Mouse (Mus musculus): ENCODE results near the gene Zfp784. TPM values are rescaled to one million over a fixed set of nuclear protein-coding genes. Genes with fewer than 3 reads are reported as not detected.
A peak's percentile ranks its signal among the peaks of the same experiment; 100 is the strongest.

Gene Zfp784
- polyA plus RNA-seq, 1 experiment from 2014 or later: 4.4 TPM

- Histone ChIP-seq H3K4me1 (ENCODE audit: control insufficient read depth, insufficient read depth, low read length) (peaks cover 6% of the 10 kb centered on the region; the same call in 1 of the 2 replicates), H3K9me3 (ENCODE audit: control insufficient read depth, low read length) (peaks cover 5% of the 10 kb centered on the region), H3K27me3 (replicated peaks; ENCODE audit: control insufficient read depth, insufficient read depth, low read length) (no peaks in the 10 kb centered on the region), H3K36me3 (ENCODE audit: control insufficient read depth, insufficient read depth, low read length) (peaks cover 51% of the 10 kb centered on the region), H3K4me2 (ENCODE audit: low read depth, low read length) (no peak overlapping the region; the same call in 1 of the 2 replicates), H3K27ac (replicated peaks; ENCODE audit: low read depth, low read length) (no peak overlapping the region), H3K4me3 (ENCODE audit: low read depth, low read length) (no peak overlapping the region), H3K9ac (ENCODE audit: low read depth, low read length) (no peak overlapping the region)
- DNase-seq (ENCODE audit: low spot score) (no peak), ATAC-seq (ENCODE audit: low read depth) (no peak)
- WGBS: 96% methylated on average over 7 of the region's 7 CpGs
Measured at GRCm38 (mm10) chr7:5037026-5037425, 1.2 kb downstream of the Zfp784 start.

DNA sequence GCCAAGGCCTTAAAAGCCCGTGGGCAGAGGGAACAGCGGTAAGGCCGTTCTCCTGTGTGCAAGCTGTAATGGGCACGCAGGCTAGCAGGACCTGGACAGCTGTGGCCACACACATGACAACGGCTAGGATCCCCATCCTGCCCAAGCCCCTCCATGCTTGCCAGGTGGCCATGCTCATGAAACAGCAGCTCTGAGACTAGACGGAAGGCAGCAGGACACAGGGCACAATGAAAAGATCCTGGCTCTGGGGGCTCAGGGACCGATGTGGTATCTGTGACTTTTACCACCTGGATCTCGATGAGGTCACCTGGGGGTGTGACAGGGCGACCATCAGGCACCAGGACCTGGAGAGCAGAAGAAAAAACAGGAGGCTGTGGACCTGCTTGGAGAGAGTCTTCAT, 2.1 kb downstream of the Zfp784 start:
- Histone ChIP-seq H3K27me3 (replicated peaks; ENCODE audit: control insufficient read depth, insufficient read depth, low read length) (no peaks in the 10 kb centered on the region), H3K4me3 (ENCODE audit: low read depth, low read length) (no peak overlapping the region), H3K9ac (ENCODE audit: low read depth, low read length) (no peak overlapping the region), H3K27ac (replicated peaks; ENCODE audit: low read depth, low read length) (no peak overlapping the region), H3K9me3 (ENCODE audit: control insufficient read depth, low read length) (peaks cover 14% of the 10 kb centered on the region), H3K4me1 (ENCODE audit: control insufficient read depth, insufficient read depth, low read length) (peaks cover 6% of the 10 kb centered on the region; the same call in 1 of the 2 replicates), H3K4me2 (ENCODE audit: low read depth, low read length) (no peak overlapping the region), H3K36me3 (ENCODE audit: control insufficient read depth, insufficient read depth, low read length) (peaks cover 60% of the 10 kb centered on the region)
- 95% methylated on average over 9 of the region's 9 CpGs for WGBS
- DNase-seq (ENCODE audit: low spot score) (no peak), ATAC-seq (ENCODE audit: low read depth) (no peak)

DNA sequence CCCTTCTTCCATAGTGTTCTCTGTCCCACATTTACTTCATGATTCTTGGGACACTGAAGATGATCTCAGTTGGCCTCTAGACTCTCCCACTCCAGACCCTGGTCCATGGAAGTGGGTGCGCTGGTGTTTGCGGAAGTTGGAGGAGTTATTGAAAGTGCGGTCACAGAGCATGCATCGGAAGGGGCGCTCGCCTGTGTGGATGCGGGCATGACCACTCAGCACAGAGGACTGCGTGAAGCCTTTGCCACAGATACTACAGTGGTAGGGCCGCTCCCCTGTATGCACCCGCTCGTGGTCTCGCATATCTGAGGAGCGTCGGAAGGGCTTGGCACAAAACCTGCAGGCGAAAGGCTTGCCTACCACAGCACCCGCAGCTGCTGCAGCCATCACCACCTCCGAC, 2.6 kb downstream of the Zfp784 start:
- no peak overlapping the region for H3K4me2 ChIP-seq (ENCODE audit: low read depth, low read length)
- peaks cover 65% of the 10 kb centered on the region for H3K36me3 ChIP-seq (ENCODE audit: control insufficient read depth, insufficient read depth, low read length)
- peaks cover 6% of the 10 kb centered on the region; the same call in 1 of the 2 replicates for H3K4me1 ChIP-seq (ENCODE audit: control insufficient read depth, insufficient read depth, low read length)
- H3K9ac ChIP-seq (ENCODE audit: low read depth, low read length): no peak overlapping the region
- ATAC-seq (ENCODE audit: low read depth) (no peak), DNase-seq (ENCODE audit: low spot score) (no peak)
- H3K27me3 ChIP-seq (replicated peaks; ENCODE audit: control insufficient read depth, insufficient read depth, low read length): no peaks in the 10 kb centered on the region
- peaks cover 19% of the 10 kb centered on the region for H3K9me3 ChIP-seq (ENCODE audit: control insufficient read depth, low read length)
- H3K4me3 ChIP-seq (ENCODE audit: low read depth, low read length): no peak overlapping the region
- WGBS: 95% methylated on average over 17 of the region's 17 CpGs
- no peak overlapping the region for H3K27ac ChIP-seq (replicated peaks; ENCODE audit: low read depth, low read length)

DNA sequence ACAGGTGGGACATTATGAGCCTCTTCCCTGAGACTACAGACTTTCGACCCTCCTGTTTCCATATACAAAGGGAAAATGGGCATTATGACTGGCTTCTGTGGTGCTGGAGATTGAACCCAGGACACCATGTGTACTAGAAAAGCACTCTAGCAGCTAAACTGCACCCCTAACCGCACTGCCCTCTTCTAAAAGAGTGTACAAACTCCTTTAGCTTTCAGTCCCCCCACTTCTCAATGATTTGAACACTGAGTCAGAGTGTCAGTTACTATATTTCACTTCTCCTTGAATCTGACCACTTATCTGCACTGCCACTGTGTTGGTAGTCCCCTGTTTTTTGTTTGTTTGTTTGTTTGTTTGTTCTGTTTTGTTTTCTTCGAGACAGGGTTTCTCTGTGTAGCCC, 4.4 kb downstream of the Zfp784 start, which contains the start of gene 4632433K11Rik:
TSS of gene 4632433K11Rik (plus strand) at position 301 of the 400 bp plus-strand sequence.
- no peaks in the 10 kb centered on the region for H3K4me1 ChIP-seq (ENCODE audit: control insufficient read depth, insufficient read depth, low read length)
- H3K9me3 ChIP-seq (ENCODE audit: control insufficient read depth, low read length): peaks cover 37% of the 10 kb centered on the region
- H3K9ac ChIP-seq (ENCODE audit: low read depth, low read length): no peak within 1 kb of the TSS
- no peak within 1 kb of the TSS for H3K4me3 ChIP-seq (ENCODE audit: low read depth, low read length)
- no peak within 1 kb of the TSS for H3K27ac ChIP-seq (replicated peaks; ENCODE audit: low read depth, low read length)
- H3K36me3 ChIP-seq (ENCODE audit: control insufficient read depth, insufficient read depth, low read length): peaks cover 79% of the 10 kb centered on the region
- 83% methylated on average over 3 of the region's 3 CpGs for WGBS
- ATAC-seq (ENCODE audit: low read depth) (no peak), DNase-seq (ENCODE audit: low spot score) (no peak)
- no peak within 1 kb of the TSS for H3K4me2 ChIP-seq (ENCODE audit: low read depth, low read length)
- no peaks in the 10 kb centered on the region for H3K27me3 ChIP-seq (replicated peaks; ENCODE audit: control insufficient read depth, insufficient read depth, low read length)

DNA sequence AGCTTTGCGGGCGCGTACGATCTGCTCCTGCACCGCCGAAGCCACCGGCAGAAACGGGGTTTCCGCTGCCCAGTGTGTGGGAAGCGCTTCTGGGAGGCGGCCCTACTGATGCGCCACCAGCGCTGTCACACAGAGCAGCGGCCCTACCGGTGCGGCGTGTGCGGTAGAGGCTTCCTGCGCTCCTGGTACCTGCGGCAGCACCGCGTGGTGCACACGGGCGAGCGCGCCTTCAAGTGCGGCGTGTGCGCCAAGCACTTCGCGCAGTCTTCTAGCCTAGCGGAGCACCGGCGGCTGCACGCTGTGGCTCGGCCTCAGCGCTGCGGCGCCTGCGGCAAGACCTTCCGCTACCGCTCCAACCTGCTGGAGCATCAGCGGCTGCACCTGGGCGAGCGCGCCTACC, 6.8 kb downstream of the Zfp784 start:
- Histone ChIP-seq H3K4me1 (ENCODE audit: control insufficient read depth, insufficient read depth, low read length) (no peaks in the 10 kb centered on the region), H3K4me2 (ENCODE audit: low read depth, low read length) (no peak overlapping the region), H3K36me3 (ENCODE audit: control insufficient read depth, insufficient read depth, low read length) (peaks cover 98% of the 10 kb centered on the region), H3K27ac (replicated peaks; ENCODE audit: low read depth, low read length) (no peak overlapping the region), H3K4me3 (ENCODE audit: low read depth, low read length) (no peak overlapping the region), H3K27me3 (replicated peaks; ENCODE audit: control insufficient read depth, insufficient read depth, low read length) (no peaks in the 10 kb centered on the region), H3K9ac (ENCODE audit: low read depth, low read length) (no peak overlapping the region), H3K9me3 (ENCODE audit: control insufficient read depth, low read length) (peaks cover 38% of the 10 kb centered on the region)
- WGBS: 81% methylated on average over 25 of the region's 46 CpGs
- DNase-seq (ENCODE audit: low spot score): no peak
- ATAC-seq (ENCODE audit: low read depth): no peak

GRCm38 (mm10) chr7:5030554-5031275, 7.5 kb downstream of the Zfp784 start:
- H3K9ac ChIP-seq (ENCODE audit: low read depth, low read length): no peak overlapping the region
- ATAC-seq (ENCODE audit: low read depth) (no peak), DNase-seq (ENCODE audit: low spot score) (no peak)
- H3K4me3 ChIP-seq (ENCODE audit: low read depth, low read length): no peak overlapping the region; the same call in 1 of the 2 replicates
- no peaks in the 10 kb centered on the region for H3K4me1 ChIP-seq (ENCODE audit: control insufficient read depth, insufficient read depth, low read length)
- no peak overlapping the region for H3K4me2 ChIP-seq (ENCODE audit: low read depth, low read length)
- 89% methylated on average over 61 of the region's 63 CpGs for WGBS
- H3K9me3 ChIP-seq (ENCODE audit: control insufficient read depth, low read length): peaks cover 38% of the 10 kb centered on the region
- peaks cover 96% of the 10 kb centered on the region for H3K36me3 ChIP-seq (ENCODE audit: control insufficient read depth, insufficient read depth, low read length)
- H3K27me3 ChIP-seq (replicated peaks; ENCODE audit: control insufficient read depth, insufficient read depth, low read length): no peaks in the 10 kb centered on the region
- H3K27ac ChIP-seq (replicated peaks; ENCODE audit: low read depth, low read length): no peak overlapping the region

- peaks cover 38% of the 10 kb centered on the region for H3K9me3 ChIP-seq (ENCODE audit: control insufficient read depth, low read length)
- H3K4me1 ChIP-seq (ENCODE audit: control insufficient read depth, insufficient read depth, low read length): no peaks in the 10 kb centered on the region
- no peak overlapping the region for H3K27ac ChIP-seq (replicated peaks; ENCODE audit: low read depth, low read length)
- H3K4me3 ChIP-seq (ENCODE audit: low read depth, low read length): no peak overlapping the region; the same call in 1 of the 2 replicates
- H3K36me3 ChIP-seq (ENCODE audit: control insufficient read depth, insufficient read depth, low read length): peaks cover 95% of the 10 kb centered on the region
- H3K9ac ChIP-seq (ENCODE audit: low read depth, low read length): no peak overlapping the region
- 94% methylated on average over 17 of the region's 21 CpGs for WGBS
- no peak for ATAC-seq (ENCODE audit: low read depth)
- H3K27me3 ChIP-seq (replicated peaks; ENCODE audit: control insufficient read depth, insufficient read depth, low read length): no peaks in the 10 kb centered on the region
- DNase-seq (ENCODE audit: low spot score): no peak
- H3K4me2 ChIP-seq (ENCODE audit: low read depth, low read length): no peak overlapping the region
Measured at GRCm38 (mm10) chr7:5029946-5030345, 8.3 kb downstream of the Zfp784 start.

DNA sequence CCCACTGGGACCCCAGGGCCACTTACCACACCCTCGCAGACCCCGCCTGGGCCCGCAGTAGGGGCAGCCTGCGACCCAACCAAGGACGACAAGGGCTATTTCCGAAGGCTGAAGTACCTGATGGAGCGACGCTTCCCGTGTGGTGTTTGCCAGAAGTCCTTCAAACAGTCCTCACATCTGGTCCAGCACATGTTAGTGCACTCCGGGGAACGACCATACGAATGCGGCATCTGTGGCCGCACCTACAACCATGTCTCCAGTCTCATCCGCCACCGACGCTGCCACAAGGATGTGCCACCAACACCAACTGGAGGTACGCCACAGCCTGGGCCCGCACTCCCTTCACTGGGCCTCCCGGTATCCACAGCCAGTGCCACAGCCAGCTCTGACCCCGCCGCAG, 8.7 kb downstream of the Zfp784 start:
- H3K9ac ChIP-seq (ENCODE audit: low read depth, low read length): no peak overlapping the region
- H3K4me2 ChIP-seq (ENCODE audit: low read depth, low read length): no peak overlapping the region
- no peak overlapping the region for H3K4me3 ChIP-seq (ENCODE audit: low read depth, low read length)
- H3K36me3 ChIP-seq (ENCODE audit: control insufficient read depth, insufficient read depth, low read length): peaks cover 95% of the 10 kb centered on the region
- peaks cover 38% of the 10 kb centered on the region for H3K9me3 ChIP-seq (ENCODE audit: control insufficient read depth, low read length)
- H3K27ac ChIP-seq (replicated peaks; ENCODE audit: low read depth, low read length): no peak overlapping the region
- no peak for ATAC-seq (ENCODE audit: low read depth)
- no peaks in the 10 kb centered on the region for H3K4me1 ChIP-seq (ENCODE audit: control insufficient read depth, insufficient read depth, low read length)
- H3K27me3 ChIP-seq (replicated peaks; ENCODE audit: control insufficient read depth, insufficient read depth, low read length): no peaks in the 10 kb centered on the region
- WGBS: 97% methylated on average over 22 of the region's 22 CpGs
- no peak for DNase-seq (ENCODE audit: low spot score)

- peak overlapping the region; percentile 94 for H3K9ac ChIP-seq (ENCODE audit: low read depth, low read length)
- DNase-seq (ENCODE audit: low spot score): no peak
- H3K27me3 ChIP-seq (replicated peaks; ENCODE audit: control insufficient read depth, insufficient read depth, low read length): no peaks in the 10 kb centered on the region
- H3K9me3 ChIP-seq (ENCODE audit: control insufficient read depth, low read length): no peaks in the 10 kb centered on the region
- peak overlapping the region; percentile 84 for H3K4me2 ChIP-seq (ENCODE audit: low read depth, low read length)
- peaks cover 8% of the 10 kb centered on the region; the same call in 1 of the 2 replicates for H3K4me1 ChIP-seq (ENCODE audit: control insufficient read depth, insufficient read depth, low read length)
- peak overlapping the region; percentile 93 for H3K27ac ChIP-seq (replicated peaks; ENCODE audit: low read depth, low read length)
- H3K4me3 ChIP-seq (ENCODE audit: low read depth, low read length): peak overlapping the region; percentile 92
- 46% methylated on average over 5 of the region's 5 CpGs for whole genome bisulfite sequencing
- no peak for ATAC-seq (ENCODE audit: low read depth)
- H3K36me3 ChIP-seq (ENCODE audit: control insufficient read depth, insufficient read depth, low read length): peaks cover 50% of the 10 kb centered on the region
Measured at GRCm38 (mm10) chr7:5021197-5021596, 17.0 kb downstream of the Zfp784 start.
